Mouse (Mus musculus) erythroblast, embryonic 14.5 days (primary cell): ENCODE data around the gene Carmil2. TPM values are rescaled to one million over a fixed set of nuclear protein-coding genes. Genes with fewer than 3 reads are reported as not detected.
A peak's percentile ranks its signal among the peaks of the same experiment; 100 is the strongest.

Experiments
- H3K27me3 ChIP-seq: 2 replicates; pipeline ENCODE4 v1.6.1; 2012; ENCODE audit warnings: inconsistent platforms; ENCODE audit not compliant: control insufficient read depth
- H3K36me3 ChIP-seq: 2 replicates; pipeline ENCODE4 v1.6.1; 2012; ENCODE audit warnings: mild to moderate bottlenecking, inconsistent platforms; ENCODE audit not compliant: control insufficient read depth
- H3K4me1 ChIP-seq: 2 replicates; pipeline ENCODE4 v1.6.1; 2012; ENCODE audit warnings: inconsistent platforms; ENCODE audit not compliant: control insufficient read depth
- H3K4me3 ChIP-seq: replicated peaks from 2 replicates; pipeline ENCODE3; 2012; ENCODE audit warnings: moderate library complexity, mild to moderate bottlenecking, inconsistent platforms
- H3K9me3 ChIP-seq: 2 replicates; pipeline ENCODE4 v1.6.1; 2012; ENCODE audit warnings: low read length, inconsistent platforms, mixed read lengths; ENCODE audit not compliant: control insufficient read depth
- GATA1 ChIP-seq: IDR thresholded peaks from 2 replicates; pipeline ENCODE4 v1.6.1; 2012; ENCODE audit warnings: low read length, inconsistent platforms, mixed read lengths
- TAL1 ChIP-seq: IDR thresholded peaks from 3 replicates; pipeline ENCODE4 v1.6.1; 2012; ENCODE audit warnings: low read length, inconsistent platforms, mixed read lengths
- polyA plus RNA-seq: library from polyadenylated mRNA; stranded (reverse); fragments of >175 nt; gene quantifications from 2 replicates; pipeline ENCODE4 v1.2.3, GENCODE M21; 2012

Carmil2 gene
- polyA plus RNA-seq: 3.4 and 4.2 TPM in 2 replicates

DNA sequence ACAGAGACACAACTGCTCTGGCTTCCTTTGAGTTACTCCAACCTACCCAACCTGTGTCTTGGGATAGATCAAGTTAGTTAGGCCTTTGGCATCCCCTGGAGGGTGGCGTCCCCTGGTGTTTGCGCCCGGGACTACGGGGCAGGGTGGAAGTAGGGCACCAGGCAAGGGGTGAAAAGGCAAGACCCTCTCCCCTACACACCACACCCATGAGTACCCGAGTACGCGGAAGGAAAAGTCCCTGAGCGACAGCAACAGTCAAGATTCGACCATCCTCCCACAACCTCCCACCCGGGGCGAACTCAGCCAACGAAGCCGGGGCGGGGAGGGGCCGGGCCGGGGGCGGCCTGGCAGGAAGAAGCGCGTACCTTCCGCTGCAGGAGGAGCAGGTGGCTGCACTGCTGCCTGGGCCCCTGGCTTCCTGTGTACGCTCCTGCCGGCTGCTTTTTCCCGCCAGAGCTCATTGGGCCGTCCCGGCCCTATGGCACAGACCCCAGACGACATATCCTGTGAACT, at the start of gene Carmil2:
Gene Carmil2 (plus strand): TSS at position 479 of the 513 bp plus-strand sequence.
- Histone ChIP-seq H3K27me3 (peaks cover 5% of the 10 kb centered on the region; the same call in 1 of the 2 replicates), H3K4me1 (peaks cover 12% of the 10 kb centered on the region), H3K9me3 (no peaks in the 10 kb centered on the region), H3K36me3 (peaks cover 43% of the 10 kb centered on the region), H3K4me3 (no peak within 1 kb of the TSS)
- TF ChIP-seq GATA1: no peak
- no peak for TF ChIP-seq TAL1

DNA sequence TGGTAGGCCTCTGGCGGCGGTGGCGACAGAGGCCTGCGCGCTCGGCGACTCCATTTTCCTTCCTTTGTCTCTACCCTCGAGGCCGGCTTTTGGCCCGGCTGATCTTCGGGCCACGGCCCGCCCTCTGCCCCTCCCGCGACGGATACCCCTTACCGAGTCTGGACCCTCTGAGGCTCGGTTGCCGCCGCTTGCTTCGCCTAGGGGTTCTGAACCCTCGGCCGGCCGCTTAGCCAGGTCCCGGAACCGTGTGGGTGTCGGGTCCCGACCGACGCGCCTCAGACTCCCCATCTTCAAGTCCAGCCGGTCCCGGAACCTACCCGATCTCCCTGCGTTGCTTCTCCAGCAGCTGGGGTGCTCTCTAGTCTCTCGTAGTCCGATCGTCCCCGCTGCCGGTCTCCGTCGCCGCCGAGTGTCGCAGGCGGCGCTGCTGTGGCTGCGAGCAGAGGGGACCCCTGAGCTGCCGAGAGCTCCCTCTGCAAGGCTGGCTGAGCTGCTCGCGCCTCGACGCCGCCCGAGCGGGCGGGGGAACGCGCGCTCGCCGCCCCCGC, 49.0 kb upstream of the Carmil2 start, which contains the start of gene Agrp:
Gene Agrp (minus strand): TSS at position 431 of the 548 bp plus-strand sequence.
- Histone ChIP-seq H3K9me3 (no peaks in the 10 kb centered on the region), H3K4me1 (peaks cover 56% of the 10 kb centered on the region), H3K36me3 (peaks cover 29% of the 10 kb centered on the region), H3K27me3 (no peaks in the 10 kb centered on the region), H3K4me3 (peak within 1 kb of the TSS; percentile 87)
- TF ChIP-seq TAL1 (no peak), GATA1 (no peak)

DNA sequence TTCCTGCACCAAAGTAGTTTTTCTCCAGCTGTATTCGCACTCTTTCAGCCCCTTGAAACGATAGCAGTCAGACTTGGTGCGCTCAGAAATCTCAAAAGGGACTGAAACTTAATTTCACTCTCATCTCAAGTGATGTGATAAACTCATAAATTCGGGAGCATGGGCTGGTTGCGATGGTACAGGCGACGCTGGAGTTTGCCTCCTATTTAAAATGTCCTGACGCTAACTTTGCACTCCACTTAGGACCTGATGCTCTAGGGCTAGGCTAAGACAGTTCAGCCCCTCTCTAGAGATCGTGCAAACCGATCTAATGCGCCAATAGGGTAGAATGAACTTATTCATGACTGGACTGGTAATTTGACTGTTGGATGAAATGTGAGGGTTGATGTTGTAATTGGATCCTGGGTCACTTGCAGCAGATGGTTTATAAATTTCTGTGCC, 48.5 kb upstream of the Carmil2 start:
- Histone ChIP-seq H3K27me3 (no peaks in the 10 kb centered on the region), H3K36me3 (peaks cover 34% of the 10 kb centered on the region), H3K4me3 (peak overlapping the region; percentile 87), H3K9me3 (no peaks in the 10 kb centered on the region), H3K4me1 (peaks cover 58% of the 10 kb centered on the region)
- no peak for TF ChIP-seq TAL1
- peak; percentile 52; the same call in 1 of the 2 replicates for TF ChIP-seq GATA1

DNA sequence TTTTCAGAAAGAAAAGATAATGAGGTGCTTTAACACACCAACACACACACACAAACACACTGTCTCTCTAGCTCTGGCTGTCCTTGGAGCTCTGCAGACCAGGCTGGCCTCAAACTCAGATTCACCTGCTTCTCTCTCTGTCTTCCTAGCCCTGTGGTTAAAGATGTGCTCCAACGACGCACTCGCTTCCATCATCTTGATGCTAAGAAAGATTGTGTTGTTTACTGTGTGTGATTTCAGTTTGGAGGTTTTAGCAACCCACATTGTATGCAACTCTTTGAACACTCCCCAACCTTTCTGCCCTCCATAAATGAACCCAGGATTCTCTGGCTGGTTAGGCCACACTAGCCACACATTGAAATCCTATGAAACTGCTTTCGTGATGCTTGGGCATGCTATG, 47.6 kb upstream of the Carmil2 start:
- Histone ChIP-seq H3K4me1 (peaks cover 59% of the 10 kb centered on the region), H3K36me3 (peaks cover 42% of the 10 kb centered on the region)
- TF ChIP-seq GATA1 (no peak), TAL1 (no peak)

DNA sequence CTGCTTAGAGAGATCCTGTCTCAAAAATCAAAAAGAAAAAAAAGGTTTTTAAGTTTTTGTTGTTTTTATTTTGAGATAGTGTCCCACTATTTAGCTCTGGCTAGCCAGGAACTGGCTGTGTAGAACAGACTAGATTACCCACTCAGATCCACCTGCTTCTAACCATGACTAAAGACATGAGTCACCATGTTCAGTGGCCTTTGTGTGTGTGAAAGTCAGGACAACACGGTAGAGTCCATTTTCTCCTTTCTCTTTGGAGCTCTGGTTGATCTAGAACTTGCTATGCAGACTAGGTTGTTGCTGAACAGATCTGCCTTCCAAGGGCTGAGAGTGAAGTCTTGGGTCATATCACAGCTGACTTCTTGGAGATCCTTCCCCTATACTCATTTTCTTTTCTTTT, 46.2 kb upstream of the Carmil2 start:
- H3K36me3 ChIP-seq: peaks cover 55% of the 10 kb centered on the region
- no peak for TF ChIP-seq TAL1
- TF ChIP-seq GATA1: no peak
- H3K4me3 ChIP-seq: no peak overlapping the region
- H3K4me1 ChIP-seq: peaks cover 55% of the 10 kb centered on the region
- no peaks in the 10 kb centered on the region for H3K9me3 ChIP-seq
- no peaks in the 10 kb centered on the region for H3K27me3 ChIP-seq

More for the DNA sequence above, 47.6 kb upstream of the Carmil2 start:
- no peaks in the 10 kb centered on the region for H3K27me3 ChIP-seq
- no peaks in the 10 kb centered on the region for H3K9me3 ChIP-seq
- peak overlapping the region; percentile 87 for H3K4me3 ChIP-seq

DNA sequence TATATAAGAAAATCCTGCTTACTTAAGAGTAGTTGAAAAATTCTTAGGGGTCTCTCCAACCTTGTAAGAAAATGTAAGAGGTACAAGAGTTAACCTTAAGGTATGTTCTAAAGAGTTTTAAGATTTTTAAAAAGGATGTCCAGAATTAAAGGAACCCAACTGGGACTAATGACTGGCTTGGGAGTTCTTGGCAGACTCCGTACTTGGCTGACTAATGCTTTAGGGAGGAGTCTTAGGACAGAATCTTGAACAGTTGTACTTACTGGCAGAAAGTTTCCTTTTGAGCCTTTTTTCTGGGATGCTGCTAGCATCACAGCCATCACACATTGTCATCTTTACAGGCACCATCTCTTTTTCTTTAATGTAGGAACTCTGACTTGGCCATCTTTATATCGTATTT, 45.6 kb upstream of the Carmil2 start:
- Histone ChIP-seq H3K4me3 (no peak overlapping the region), H3K9me3 (no peaks in the 10 kb centered on the region), H3K4me1 (peaks cover 50% of the 10 kb centered on the region), H3K27me3 (no peaks in the 10 kb centered on the region), H3K36me3 (peaks cover 62% of the 10 kb centered on the region)
- TF ChIP-seq GATA1: no peak
- TF ChIP-seq TAL1: no peak

DNA sequence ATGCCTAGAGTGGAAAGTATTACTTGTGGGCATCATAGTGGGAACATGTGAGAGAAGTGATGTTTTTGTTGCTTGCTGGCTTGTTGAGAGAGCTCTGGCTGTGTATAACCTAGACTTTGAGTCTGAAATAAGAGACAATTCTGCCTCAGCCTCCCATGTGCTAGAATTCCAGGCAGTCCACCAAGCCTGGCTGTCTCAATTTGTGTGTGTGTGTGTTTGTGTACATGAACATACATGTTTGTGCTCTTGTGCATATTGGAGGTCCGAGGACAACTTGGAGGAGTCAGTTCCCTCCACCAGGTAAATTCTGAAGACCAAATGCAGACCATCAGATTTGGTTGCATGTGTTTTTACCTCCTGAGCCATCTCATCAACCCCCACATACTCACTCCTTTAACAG, 40.9 kb upstream of the Carmil2 start:
- H3K4me1 ChIP-seq: peaks cover 18% of the 10 kb centered on the region
- TF ChIP-seq TAL1: no peak
- TF ChIP-seq GATA1: no peak
- H3K36me3 ChIP-seq: peaks cover 77% of the 10 kb centered on the region
- no peaks in the 10 kb centered on the region for H3K9me3 ChIP-seq
- H3K27me3 ChIP-seq: no peaks in the 10 kb centered on the region
- no peak overlapping the region for H3K4me3 ChIP-seq

DNA sequence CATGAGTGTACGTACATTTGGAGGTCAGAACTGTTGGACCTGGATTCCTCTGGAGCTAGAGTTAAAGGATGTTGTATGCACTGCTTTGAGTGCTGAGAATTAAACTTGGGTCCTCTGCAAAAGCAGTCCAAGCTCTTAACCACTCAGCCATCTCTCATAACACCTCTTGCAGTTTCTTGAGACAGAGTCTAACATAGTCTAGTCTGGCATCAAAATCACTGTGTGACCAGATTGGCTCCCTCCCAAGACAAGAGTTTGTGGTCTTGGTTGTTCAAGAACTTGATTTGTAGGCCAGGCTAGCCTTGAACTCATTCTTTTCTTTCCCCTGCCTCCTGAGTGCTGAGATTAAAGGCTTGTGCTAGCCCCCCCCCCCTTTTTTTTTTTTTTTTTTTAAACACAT, 37.1 kb upstream of the Carmil2 start:
- H3K9me3 ChIP-seq: no peaks in the 10 kb centered on the region
- H3K4me3 ChIP-seq: no peak overlapping the region
- H3K4me1 ChIP-seq: peaks cover 4% of the 10 kb centered on the region
- H3K27me3 ChIP-seq: no peaks in the 10 kb centered on the region
- TF ChIP-seq TAL1: no peak
- no peak for TF ChIP-seq GATA1
- H3K36me3 ChIP-seq: peaks cover 89% of the 10 kb centered on the region

DNA sequence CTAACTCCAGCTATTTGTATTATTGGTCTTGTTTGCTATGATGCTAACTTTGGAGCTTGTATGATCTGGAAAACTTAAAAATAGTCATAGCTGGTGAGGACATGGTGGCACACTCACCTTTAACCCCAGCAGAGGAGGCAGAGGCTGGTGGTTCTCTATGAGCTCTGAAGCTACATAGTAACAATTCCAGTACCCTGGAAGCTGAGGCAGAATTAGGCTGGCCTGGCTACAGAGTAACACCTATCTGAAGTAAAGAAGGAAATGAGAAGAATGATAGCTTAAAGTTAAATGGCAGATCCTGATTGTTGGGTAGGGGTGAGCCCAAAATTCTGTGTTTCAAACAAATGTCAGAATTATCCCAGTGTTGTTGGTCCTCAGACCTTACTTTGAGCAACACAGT, 28.4 kb upstream of the Carmil2 start:
- Histone ChIP-seq H3K4me3 (no peak overlapping the region), H3K4me1 (no peaks in the 10 kb centered on the region; the same call in 1 of the 2 replicates), H3K27me3 (no peaks in the 10 kb centered on the region), H3K36me3 (peaks cover 76% of the 10 kb centered on the region), H3K9me3 (no peaks in the 10 kb centered on the region)
- no peak for TF ChIP-seq TAL1
- TF ChIP-seq GATA1: no peak

DNA sequence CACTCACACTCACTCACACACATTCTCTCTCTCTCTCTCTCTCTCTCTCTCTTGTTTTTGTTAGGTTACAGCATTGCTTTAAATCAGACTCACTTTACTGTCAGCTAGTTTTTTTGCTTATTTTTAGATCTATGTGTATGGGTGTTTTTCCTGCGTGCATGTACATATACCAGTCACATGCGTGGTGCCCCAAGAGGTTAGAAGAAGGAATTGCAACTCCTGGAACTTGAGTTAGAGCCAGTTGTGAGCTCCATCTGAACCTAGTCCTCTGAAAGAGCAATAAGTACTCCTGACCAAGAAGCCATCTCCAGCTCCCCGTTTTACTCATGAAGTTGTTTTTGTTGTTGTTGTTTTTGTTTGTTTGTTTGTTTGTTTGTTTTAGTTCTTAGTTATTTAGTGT, 24.9 kb upstream of the Carmil2 start:
- Histone ChIP-seq H3K4me3 (no peak overlapping the region), H3K36me3 (peaks cover 79% of the 10 kb centered on the region)

More for the DNA sequence above, 24.9 kb upstream of the Carmil2 start:
- Histone ChIP-seq H3K9me3 (no peaks in the 10 kb centered on the region), H3K4me1 (no peaks in the 10 kb centered on the region), H3K27me3 (no peaks in the 10 kb centered on the region)
- TF ChIP-seq GATA1 (no peak), TAL1 (no peak)
